Mouse (Mus musculus): ENCODE data around the gene Sorcs2. TPM values are rescaled to one million over a fixed set of nuclear protein-coding genes. Genes with fewer than 3 reads are reported as not detected.

Gene Sorcs2
- polyA plus RNA-seq (2014; fragmentation: Illumina TruSeq; extraction: RNeasy Lipid Tissue Mini Kit (QIAGEN cat#74804); ENCODE audit: low read depth, low replicate concordance), result 1.3 TPM

GRCm38 (mm10) chr5:36397837-36398282 lies at the start of gene Sorcs2:
Sorcs2 (minus strand) TSS chr5:36398139.

GRCm38 (mm10) chr5:36203916-36204315 lies 194.0 kb downstream of the Sorcs2 start, which contains the start of gene Psapl1:
Psapl1 (plus strand) TSS chr5:36204021.

Other genes with a start within 250 kb of the Sorcs2 start
- not detected for gene Psapl1, start 194.1 kb downstream of the Sorcs2 start, polyA plus RNA-seq (2014; fragmentation: Illumina TruSeq; extraction: RNeasy Lipid Tissue Mini Kit (QIAGEN cat#74804); ENCODE audit: low read depth, low replicate concordance)
- gene Grpel1, start 66.9 kb upstream of the Sorcs2 start, polyA plus RNA-seq (2014; fragmentation: Illumina TruSeq; extraction: RNeasy Lipid Tissue Mini Kit (QIAGEN cat#74804); ENCODE audit: low read depth, low replicate concordance), result 9.8 TPM
- 14.8 TPM for gene Tada2b, start 86.1 kb upstream of the Sorcs2 start, polyA plus RNA-seq (2014; fragmentation: Illumina TruSeq; extraction: RNeasy Lipid Tissue Mini Kit (QIAGEN cat#74804); ENCODE audit: low read depth, low replicate concordance)
- not detected for gene Ccdc96, start 86.4 kb upstream of the Sorcs2 start, polyA plus RNA-seq (2014; fragmentation: Illumina TruSeq; extraction: RNeasy Lipid Tissue Mini Kit (QIAGEN cat#74804); ENCODE audit: low read depth, low replicate concordance)
- 23.9 TPM for gene Tbc1d14, start 195.1 kb upstream of the Sorcs2 start, polyA plus RNA-seq (2014; fragmentation: Illumina TruSeq; extraction: RNeasy Lipid Tissue Mini Kit (QIAGEN cat#74804); ENCODE audit: low read depth, low replicate concordance)